Mouse (Mus musculus) heart, embryonic 15.5 days (tissue): Measurements from ENCODE around the gene Map1b. TPM values are rescaled to one million over a fixed set of nuclear protein-coding genes. Genes with fewer than 3 reads are reported as not detected.

Source experiments
- ATAC-seq: fragments of 200-750 bp; cut with Nextera tagmentation; replicated peaks from 2 replicates; pipeline ENCODE4 v1.8.0; 2017; ENCODE audit warnings: low read depth, moderate TSS enrichment; ENCODE audit not compliant: insufficient number of reproducible peaks, insufficient read depth, low FRiP score
- H3K27ac ChIP-seq: fragments of 300-500 bp; sonication (generic); 2 replicates; pipeline ENCODE4 v1.5.1; 2015; ENCODE audit warnings: mild to moderate bottlenecking, inconsistent platforms
- H3K27me3 ChIP-seq: fragments of 300-500 bp; sonication (generic); 2 replicates; pipeline ENCODE4 v1.6.1; 2015; ENCODE audit warnings: inconsistent platforms
- H3K36me3 ChIP-seq: fragments of 300-500 bp; sonication (generic); 2 replicates; pipeline ENCODE4 v1.6.1; 2015; ENCODE audit warnings: mild to moderate bottlenecking, inconsistent platforms
- H3K4me1 ChIP-seq: fragments of 300-500 bp; sonication (generic); replicated peaks from 2 replicates; pipeline ENCODE4 v1.6.1; 2015; ENCODE audit warnings: inconsistent platforms
- H3K4me2 ChIP-seq: fragments of 300-500 bp; sonication (generic); 2 replicates; pipeline ENCODE4 v1.6.1; 2015; ENCODE audit warnings: inconsistent platforms, mild to moderate bottlenecking, moderate library complexity
- H3K4me3 ChIP-seq: fragments of 300-500 bp; sonication (generic); 2 replicates; pipeline ENCODE4 v1.5.1; 2015; ENCODE audit warnings: mild to moderate bottlenecking, inconsistent platforms
- H3K9ac ChIP-seq: fragments of 300-500 bp; sonication (generic); 2 replicates; pipeline ENCODE4 v1.6.1; 2015; ENCODE audit warnings: mild to moderate bottlenecking, inconsistent platforms
- H3K9me3 ChIP-seq: fragments of 300-500 bp; sonication (generic); replicated peaks from 2 replicates; pipeline ENCODE4 v1.6.1; 2016; ENCODE audit warnings: inconsistent platforms
- WGBS: fragments of 180-500 bp; shearing (Covaris S2); methylation state at CpG from one replicate; pipeline ENCODE4 v1.1.7; 2015; ENCODE audit warnings: mixed read lengths; 5-methylcytosine and 5-hydroxymethylcytosine counted together
- polyA plus RNA-seq: library from polyadenylated mRNA; unstranded; fragments of >200 nt; fragmentation: Nextera tagmentation; extraction: Ambion mirVana; gene quantifications from 2 replicates; pipeline ENCODE4 v1.2.1, GENCODE M21; 2015

The Map1b gene
- polyA plus RNA-seq, 1 experiment from 2014 or later = 99.2 TPM

DNA sequence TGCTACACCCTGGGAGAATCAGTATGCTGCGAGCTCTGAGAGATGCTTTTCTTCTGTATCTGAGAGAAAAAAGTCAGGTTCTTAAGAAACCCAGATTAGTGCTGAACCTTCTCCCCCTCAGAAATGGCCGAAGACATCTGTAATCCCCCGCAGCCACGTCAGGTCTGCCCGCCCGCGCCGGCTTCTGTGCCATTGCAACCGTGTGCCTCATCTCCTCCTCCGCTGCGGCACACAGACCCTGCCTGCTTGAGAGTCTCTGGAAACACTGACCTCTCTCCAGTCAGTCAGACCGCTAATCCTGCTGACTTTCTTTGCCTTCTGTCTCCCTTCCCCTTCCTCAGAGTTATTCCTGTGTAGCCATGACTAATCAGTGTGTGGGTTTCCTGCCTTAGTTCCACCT is 120.8 kb downstream of the Map1b start:
- Histone ChIP-seq H3K9me3 (no peaks in the 10 kb centered on the region), H3K36me3 (peaks cover 5% of the 10 kb centered on the region; the same call in 1 of the 2 replicates), H3K4me1 (peaks cover 13% of the 10 kb centered on the region), H3K27ac (peak overlapping the region; percentile 54), H3K4me2 (no peak overlapping the region), H3K27me3 (no peaks in the 10 kb centered on the region), H3K4me3 (no peak overlapping the region), H3K9ac (no peak overlapping the region; the same call in 1 of the 2 replicates)
- ATAC-seq = no peak
- 72% methylated on average over 12 of the region's 12 CpGs for WGBS

DNA sequence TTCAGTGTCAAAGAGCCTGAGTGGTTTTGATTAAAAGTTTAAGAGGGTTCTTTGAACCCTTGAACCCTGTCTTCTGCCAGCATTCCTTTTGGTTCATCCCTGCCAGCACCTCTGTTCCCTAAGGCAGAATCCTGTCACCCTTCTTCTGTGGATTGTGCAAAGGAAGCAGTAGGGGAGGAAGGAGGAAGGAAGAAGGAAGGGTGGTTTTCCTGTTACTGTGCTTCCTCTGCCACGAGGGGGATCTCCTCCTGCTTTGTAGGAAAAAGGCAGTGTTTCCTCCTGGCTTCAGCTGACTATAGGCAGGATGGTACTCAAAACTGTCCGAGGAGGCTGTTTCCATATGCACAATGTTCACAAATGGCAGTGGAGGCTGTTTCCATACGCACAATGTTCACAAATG is 121.6 kb downstream of the Map1b start:
- no peak overlapping the region for H3K9ac ChIP-seq
- H3K27ac ChIP-seq = peak overlapping the region; percentile 37
- WGBS = 62% methylated on average over 3 of the region's 3 CpGs

DNA sequence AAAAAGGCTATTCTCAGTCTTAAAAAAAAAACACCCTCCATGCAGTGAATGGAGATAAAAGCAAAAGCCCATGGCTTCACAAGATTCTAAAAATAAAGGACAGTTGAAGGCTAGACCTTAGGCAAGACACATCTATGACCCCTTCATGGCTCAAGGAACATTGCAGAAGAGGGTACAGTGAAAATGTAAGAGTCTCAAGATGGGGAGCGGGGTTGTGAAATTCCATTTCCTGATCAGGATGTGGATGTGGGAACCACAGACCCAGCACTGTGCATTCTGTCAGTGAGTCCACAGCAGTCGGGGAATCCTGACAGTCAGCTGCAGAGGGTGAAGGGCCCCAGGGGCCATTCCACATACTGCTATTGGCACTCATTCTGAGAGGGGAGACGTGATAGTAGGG is 123.2 kb downstream of the Map1b start:
- Histone ChIP-seq H3K9ac (no peak overlapping the region), H3K4me2 (no peak overlapping the region), H3K4me1 (peaks cover 5% of the 10 kb centered on the region), H3K27me3 (no peaks in the 10 kb centered on the region), H3K4me3 (no peak overlapping the region), H3K27ac (no peak overlapping the region), H3K36me3 (no peaks in the 10 kb centered on the region), H3K9me3 (no peaks in the 10 kb centered on the region)
- ATAC-seq = no peak
- 72% methylated on average over 3 of the region's 3 CpGs for WGBS

More for the DNA sequence above, 121.6 kb downstream of the Map1b start:
- no peaks in the 10 kb centered on the region for H3K27me3 ChIP-seq
- no peak overlapping the region for H3K4me2 ChIP-seq
- no peak for ATAC-seq
- H3K4me1 ChIP-seq = peaks cover 13% of the 10 kb centered on the region
- no peaks in the 10 kb centered on the region for H3K9me3 ChIP-seq
- H3K36me3 ChIP-seq = no peaks in the 10 kb centered on the region
- H3K4me3 ChIP-seq = no peak overlapping the region

DNA sequence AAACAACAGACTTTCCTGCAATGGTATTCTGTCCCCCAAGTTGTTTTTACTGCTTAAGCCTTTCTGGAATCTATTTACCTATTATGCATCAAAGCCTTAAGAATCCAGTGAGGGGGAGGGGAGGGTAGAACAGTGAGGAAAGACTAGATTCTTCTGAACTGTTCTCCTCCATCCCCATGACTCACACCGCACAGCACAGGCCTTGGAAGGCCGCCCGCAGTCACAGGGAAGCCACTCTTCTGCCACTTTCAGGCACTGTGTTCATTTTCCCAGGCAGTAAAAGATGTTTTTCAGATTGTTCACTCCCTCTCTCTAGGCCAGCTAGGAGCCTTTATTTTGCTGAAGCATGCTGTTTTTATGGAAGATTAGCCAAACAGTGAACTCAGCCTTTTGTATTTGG is 124.9 kb downstream of the Map1b start:
- no peaks in the 10 kb centered on the region for H3K27me3 ChIP-seq
- no peaks in the 10 kb centered on the region for H3K4me1 ChIP-seq
- H3K27ac ChIP-seq = no peak overlapping the region
- H3K36me3 ChIP-seq = no peaks in the 10 kb centered on the region
- no peak overlapping the region for H3K4me2 ChIP-seq
- ATAC-seq = no peak
- no peak overlapping the region for H3K9ac ChIP-seq
- no peaks in the 10 kb centered on the region for H3K9me3 ChIP-seq
- no peak overlapping the region for H3K4me3 ChIP-seq
- WGBS = 78% methylated on average over 3 of the region's 3 CpGs

DNA sequence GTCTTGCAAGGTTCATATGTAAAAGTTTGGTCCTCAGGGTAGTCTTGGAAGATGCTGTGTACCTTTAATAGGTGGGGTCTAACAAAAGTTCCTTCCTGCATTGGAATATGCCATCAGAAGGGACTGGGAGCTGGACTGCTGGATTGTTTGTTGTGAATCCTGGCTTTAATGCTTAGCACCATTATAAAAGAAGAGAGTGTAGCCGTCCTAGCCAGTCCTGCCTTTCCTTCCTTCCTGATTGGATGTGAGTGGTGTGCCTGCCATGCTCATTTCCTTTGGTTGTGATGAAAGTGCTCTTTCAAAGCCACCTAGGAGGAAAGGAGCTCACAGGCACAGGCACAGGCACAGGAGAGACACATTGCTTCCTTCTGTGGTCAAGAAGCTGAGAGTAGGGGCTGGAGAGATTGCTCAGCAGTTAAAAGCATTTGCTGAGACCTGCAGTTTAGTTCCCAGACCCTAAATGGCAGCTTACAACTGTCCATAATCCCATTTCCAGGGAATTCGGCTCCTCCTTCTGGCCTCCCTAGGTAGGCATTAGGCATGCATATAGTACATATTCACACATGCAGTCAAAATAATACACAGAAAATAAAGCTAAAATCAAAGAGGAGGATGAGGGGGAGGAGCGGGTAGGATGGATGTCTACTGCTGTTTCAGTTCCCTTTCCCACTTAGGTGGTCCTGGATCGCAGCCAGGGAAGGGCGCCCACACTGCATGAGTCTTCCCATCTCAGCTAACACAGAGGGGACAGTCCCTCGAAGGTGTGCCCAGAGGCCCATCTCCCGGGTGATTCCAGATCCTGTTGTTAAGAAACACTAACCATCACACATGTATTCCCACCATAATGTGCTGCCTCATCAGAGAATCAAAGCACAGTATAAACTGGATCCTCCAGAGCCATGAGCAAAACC is 128.2 kb downstream of the Map1b start:
- no peak overlapping the region for H3K27ac ChIP-seq
- 0 out of 2 replicates have a peak, but pooled peaks cover 2% of the 10 kb centered on the region for H3K4me1 ChIP-seq
- H3K27me3 ChIP-seq = no peaks in the 10 kb centered on the region
- no peak for ATAC-seq
- H3K4me2 ChIP-seq = no peak overlapping the region
- H3K36me3 ChIP-seq = no peaks in the 10 kb centered on the region
- no peaks in the 10 kb centered on the region for H3K9me3 ChIP-seq
- H3K4me3 ChIP-seq = no peak overlapping the region
- WGBS = 77% methylated on average over 7 of the region's 7 CpGs
- H3K9ac ChIP-seq = no peak overlapping the region

DNA sequence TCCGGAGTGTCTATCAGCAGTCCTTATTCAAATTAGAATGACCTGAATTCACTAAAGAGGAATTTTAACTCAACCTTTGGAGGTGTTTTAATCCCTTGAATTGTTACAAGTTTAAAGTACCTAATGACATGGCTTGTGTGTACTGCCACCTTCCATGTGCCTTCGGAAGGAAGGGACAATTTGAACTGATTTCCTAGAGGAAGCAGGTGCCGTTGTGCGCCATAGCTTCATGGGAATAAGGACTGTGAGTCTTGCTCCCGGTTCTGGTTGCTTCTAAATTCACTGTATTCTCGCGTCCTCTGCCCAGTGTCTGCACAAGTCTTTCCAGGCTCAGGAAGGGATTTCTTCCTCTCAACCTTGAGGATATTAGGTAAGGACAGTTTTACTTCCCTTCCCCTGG is 130.0 kb downstream of the Map1b start:
- Histone ChIP-seq H3K9me3 (no peaks in the 10 kb centered on the region), H3K27me3 (no peaks in the 10 kb centered on the region), H3K4me3 (no peak overlapping the region), H3K36me3 (no peaks in the 10 kb centered on the region; the same call in 1 of the 2 replicates), H3K4me2 (no peak overlapping the region), H3K4me1 (0 out of 2 replicates have a peak, but pooled peaks cover 2% of the 10 kb centered on the region), H3K27ac (no peak overlapping the region), H3K9ac (no peak overlapping the region)
- ATAC-seq = no peak
- 79% methylated on average over 7 of the region's 7 CpGs for WGBS

DNA sequence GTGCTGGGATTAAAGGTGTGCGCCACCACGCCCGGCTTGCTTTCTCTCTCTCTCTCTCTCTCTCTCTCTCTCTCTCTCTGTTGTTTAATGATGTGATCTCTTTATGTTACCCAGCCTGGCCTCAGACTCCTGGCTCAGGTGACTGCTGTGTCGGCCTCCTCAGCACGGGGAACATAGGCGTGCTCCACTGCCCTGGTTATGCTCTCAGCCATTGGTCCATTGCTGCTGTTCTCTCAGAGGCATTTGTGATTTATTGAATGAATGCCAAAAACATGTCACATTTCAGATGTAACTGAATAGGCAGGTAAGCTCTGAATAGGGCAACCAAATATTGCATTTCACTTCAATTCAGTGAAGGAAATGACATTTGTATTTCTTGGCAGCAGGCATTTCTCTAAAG is 130.4 kb downstream of the Map1b start:
- 0 out of 2 replicates have a peak, but pooled peaks cover 2% of the 10 kb centered on the region for H3K4me1 ChIP-seq
- no peaks in the 10 kb centered on the region for H3K27me3 ChIP-seq
- no peak overlapping the region for H3K4me2 ChIP-seq
- ATAC-seq = no peak
- no peak overlapping the region for H3K27ac ChIP-seq
- no peaks in the 10 kb centered on the region for H3K9me3 ChIP-seq
- H3K4me3 ChIP-seq = no peak overlapping the region
- peaks cover 4% of the 10 kb centered on the region; the same call in 1 of the 2 replicates for H3K36me3 ChIP-seq
- WGBS = 71% methylated on average over 6 of the region's 6 CpGs
- no peak overlapping the region for H3K9ac ChIP-seq

DNA sequence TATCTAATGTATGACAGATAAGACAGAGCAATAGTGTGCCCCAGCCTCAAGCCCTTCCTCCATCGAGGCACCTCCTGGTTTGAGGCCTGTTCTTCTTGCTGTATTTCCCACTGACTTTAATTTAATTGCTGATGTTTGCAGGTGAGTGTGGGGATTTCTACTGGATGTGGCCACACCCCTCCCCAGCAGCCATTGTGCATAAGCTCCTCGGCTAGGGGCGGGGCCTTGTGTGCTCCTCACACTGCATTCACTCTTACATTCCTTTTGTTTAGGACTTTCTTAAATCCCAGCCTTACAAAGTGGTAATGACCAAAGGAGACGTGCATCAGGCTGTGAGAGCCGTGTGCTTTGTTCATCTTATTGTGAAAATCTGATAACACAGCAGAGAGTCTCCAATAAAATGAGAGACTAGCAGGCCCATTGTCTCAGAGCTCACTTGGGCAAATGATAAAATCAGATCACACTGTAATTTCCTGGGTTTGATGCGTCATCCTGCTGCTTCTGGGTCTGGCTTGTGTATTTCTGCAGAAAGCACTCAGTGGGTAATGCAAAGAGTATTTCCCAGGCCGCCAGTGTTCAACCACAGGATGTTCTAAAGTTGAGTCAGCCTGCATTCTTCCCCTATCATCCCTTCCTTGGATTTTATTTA is 131.7 kb downstream of the Map1b start:
- 75% methylated on average over 7 of the region's 7 CpGs for WGBS
- 0 out of 2 replicates have a peak, but pooled peaks have one; percentile 35 for ATAC-seq
- no peak overlapping the region for H3K4me2 ChIP-seq
- no peaks in the 10 kb centered on the region for H3K27me3 ChIP-seq
- 0 out of 2 replicates have a peak, but pooled peaks cover 2% of the 10 kb centered on the region for H3K4me1 ChIP-seq
- peak overlapping the region; percentile 50 for H3K27ac ChIP-seq
- no peaks in the 10 kb centered on the region for H3K9me3 ChIP-seq
- no peak overlapping the region for H3K9ac ChIP-seq
- peaks cover 4% of the 10 kb centered on the region; the same call in 1 of the 2 replicates for H3K36me3 ChIP-seq
- H3K4me3 ChIP-seq = no peak overlapping the region

DNA sequence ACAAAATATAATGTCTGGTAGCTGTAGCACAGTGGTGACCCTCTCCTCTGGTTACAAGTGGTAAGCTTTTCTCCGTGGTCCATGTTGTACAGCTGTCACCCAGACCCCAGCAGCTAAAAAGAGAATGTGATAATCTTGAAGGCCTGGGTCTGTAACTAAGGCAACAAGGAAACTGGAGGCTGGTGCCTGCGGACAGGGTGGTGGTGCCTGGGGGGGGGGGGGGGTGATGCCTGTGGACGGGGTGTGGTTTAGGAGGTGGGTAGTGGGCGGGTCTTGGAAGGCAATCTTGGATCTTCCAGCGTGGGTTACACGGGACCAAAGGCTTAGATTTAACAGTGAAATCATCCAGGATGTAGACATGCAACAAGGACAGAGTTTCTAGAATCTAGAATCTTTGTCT is 134.0 kb downstream of the Map1b start:
- Histone ChIP-seq H3K4me3 (no peak overlapping the region), H3K27ac (no peak overlapping the region), H3K9ac (no peak overlapping the region), H3K27me3 (no peaks in the 10 kb centered on the region), H3K4me1 (0 out of 2 replicates have a peak, but pooled peaks cover 2% of the 10 kb centered on the region), H3K4me2 (no peak overlapping the region), H3K36me3 (peaks cover 4% of the 10 kb centered on the region; the same call in 1 of the 2 replicates), H3K9me3 (no peaks in the 10 kb centered on the region)
- ATAC-seq = no peak
- 41% methylated on average over 6 of the region's 6 CpGs for WGBS

DNA sequence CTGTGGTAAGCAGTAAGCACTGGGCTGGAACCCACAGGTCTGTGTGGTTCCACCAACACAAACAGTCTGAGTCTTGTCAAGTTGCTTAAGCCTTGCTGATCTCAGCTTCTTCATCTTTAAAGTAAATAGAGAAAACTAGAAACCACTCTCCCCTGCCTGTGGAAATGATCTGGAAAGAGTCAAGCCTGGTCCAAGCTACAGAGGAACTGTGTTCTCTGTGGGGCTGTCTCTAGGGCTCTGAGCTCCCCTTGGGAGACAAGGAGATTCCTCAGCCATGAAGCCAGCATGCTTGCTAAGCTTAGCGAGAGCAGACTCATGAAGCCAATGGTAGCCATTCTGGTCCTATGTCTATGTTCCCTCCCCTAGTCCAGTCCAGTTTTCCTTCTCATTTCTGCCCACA is 138.1 kb downstream of the Map1b start:
- H3K4me3 ChIP-seq = no peak overlapping the region
- H3K4me1 ChIP-seq = peaks cover 4% of the 10 kb centered on the region; the same call in 1 of the 2 replicates
- H3K36me3 ChIP-seq = peaks cover 4% of the 10 kb centered on the region; the same call in 1 of the 2 replicates
- 83% methylated on average over 1 of the region's 1 CpGs for WGBS
- H3K9me3 ChIP-seq = no peaks in the 10 kb centered on the region
- no peak for ATAC-seq
- H3K27me3 ChIP-seq = no peaks in the 10 kb centered on the region
- H3K4me2 ChIP-seq = no peak overlapping the region
- no peak overlapping the region for H3K27ac ChIP-seq
- no peak overlapping the region for H3K9ac ChIP-seq

DNA sequence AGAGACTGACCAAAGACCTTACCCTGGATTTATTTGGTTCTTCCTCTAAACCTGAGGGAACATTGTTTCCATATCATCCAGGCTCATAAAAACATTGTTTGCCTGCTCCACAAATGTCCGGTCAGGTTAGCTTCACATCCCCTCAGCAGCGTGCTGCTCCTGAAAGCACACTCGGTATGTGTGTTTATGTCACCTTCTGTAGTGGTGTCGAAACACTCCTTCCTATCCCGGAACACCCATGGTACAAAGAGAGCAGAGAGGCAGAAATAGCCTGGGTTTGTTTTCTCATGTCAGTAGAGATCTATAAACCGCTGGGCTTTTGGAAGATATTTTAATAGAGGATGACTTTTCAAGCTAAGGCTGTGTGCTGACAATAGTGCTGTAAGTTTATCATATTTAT is 139.3 kb downstream of the Map1b start:
- H3K4me1 ChIP-seq = peaks cover 4% of the 10 kb centered on the region; the same call in 1 of the 2 replicates
- H3K4me3 ChIP-seq = no peak overlapping the region
- ATAC-seq = no peak
- H3K9me3 ChIP-seq = no peaks in the 10 kb centered on the region
- peaks cover 4% of the 10 kb centered on the region; the same call in 1 of the 2 replicates for H3K36me3 ChIP-seq
- WGBS = 59% methylated on average over 6 of the region's 6 CpGs
- no peak overlapping the region for H3K4me2 ChIP-seq
- no peak overlapping the region for H3K27ac ChIP-seq
- H3K27me3 ChIP-seq = no peaks in the 10 kb centered on the region
- no peak overlapping the region for H3K9ac ChIP-seq
